Mouse (Mus musculus) forebrain, embryonic 15.5 days (tissue): Measurements from ENCODE around the gene Srrd. TPM values are rescaled to one million over a fixed set of nuclear protein-coding genes. Genes with fewer than 3 reads are reported as not detected.

ENCODE experiments used
- ATAC-seq: fragments of 200-750 bp; cut with Nextera tagmentation; replicated peaks from 2 replicates; pipeline ENCODE4 v1.8.0; 2017; ENCODE audit warnings: mild to moderate bottlenecking, moderate TSS enrichment, moderate library complexity
- H3K27ac ChIP-seq: fragments of 300-500 bp; sonication (generic); replicated peaks from 2 replicates; pipeline ENCODE4 v1.5.1; 2015; ENCODE audit warnings: mild to moderate bottlenecking, inconsistent platforms
- H3K27me3 ChIP-seq: fragments of 300-500 bp; sonication (generic); 2 replicates; pipeline ENCODE4 v1.6.1; 2015; ENCODE audit warnings: inconsistent platforms
- H3K36me3 ChIP-seq: fragments of 300-500 bp; sonication (generic); 2 replicates; pipeline ENCODE4 v1.6.1; 2015; ENCODE audit warnings: mild to moderate bottlenecking, inconsistent platforms
- H3K4me1 ChIP-seq: fragments of 300-500 bp; sonication (generic); 2 replicates; pipeline ENCODE4 v1.6.1; 2015; ENCODE audit warnings: inconsistent platforms
- H3K4me2 ChIP-seq: fragments of 300-500 bp; sonication (generic); replicated peaks from 2 replicates; pipeline ENCODE4 v1.6.1; 2015; ENCODE audit warnings: mild to moderate bottlenecking, inconsistent platforms
- H3K4me3 ChIP-seq: fragments of 300-500 bp; sonication (generic); 2 replicates; pipeline ENCODE4 v1.5.1; 2015; ENCODE audit warnings: mild to moderate bottlenecking, inconsistent platforms
- H3K9ac ChIP-seq: fragments of 300-500 bp; sonication (generic); replicated peaks from 2 replicates; pipeline ENCODE4 v1.6.1; 2015; ENCODE audit warnings: mild to moderate bottlenecking, inconsistent platforms
- H3K9me3 ChIP-seq: fragments of 300-500 bp; sonication (generic); 2 replicates; pipeline ENCODE4 v1.6.1; 2016; ENCODE audit warnings: inconsistent platforms
- WGBS: fragments of 180-500 bp; shearing (Covaris S2); methylation state at CpG from one replicate; pipeline ENCODE4 v1.1.7; 2015; ENCODE audit warnings: mixed read lengths; 5-methylcytosine and 5-hydroxymethylcytosine counted together
- polyA plus RNA-seq: library from polyadenylated mRNA; unstranded; fragments of >200 nt; fragmentation: Nextera tagmentation; extraction: Ambion mirVana; gene quantifications from 2 replicates; pipeline ENCODE4 v1.2.1, GENCODE M21; 2015

Srrd gene
- polyA plus RNA-seq, 1 experiment from 2014 or later = 57.5 TPM

- H3K9ac ChIP-seq = no peak overlapping the region
- WGBS = 84% methylated on average over 17 of the region's 17 CpGs
- no peaks in the 10 kb centered on the region for H3K36me3 ChIP-seq
- no peak overlapping the region for H3K4me2 ChIP-seq
- no peaks in the 10 kb centered on the region for H3K27me3 ChIP-seq
- H3K9me3 ChIP-seq = no peaks in the 10 kb centered on the region
- 0 out of 2 replicates have a peak, but pooled peaks cover 11% of the 10 kb centered on the region for H3K4me1 ChIP-seq
- H3K4me3 ChIP-seq = no peak overlapping the region
- no peak overlapping the region for H3K27ac ChIP-seq
- ATAC-seq = no peak
These were observed 50.4 kb downstream of the Srrd start for GRCm38 (mm10) chr5:112292343-112292980.

GRCm38 (mm10) chr5:112291866-112292265 is 51.0 kb downstream of the Srrd start:
- 79% methylated on average over 5 of the region's 5 CpGs for WGBS
- H3K27me3 ChIP-seq = no peaks in the 10 kb centered on the region
- 0 out of 2 replicates have a peak, but pooled peaks cover 8% of the 10 kb centered on the region for H3K4me1 ChIP-seq
- no peak overlapping the region for H3K4me2 ChIP-seq
- no peak for ATAC-seq
- no peak overlapping the region for H3K27ac ChIP-seq
- no peaks in the 10 kb centered on the region for H3K9me3 ChIP-seq
- no peaks in the 10 kb centered on the region for H3K36me3 ChIP-seq
- H3K4me3 ChIP-seq = no peak overlapping the region
- no peak overlapping the region for H3K9ac ChIP-seq

- Histone ChIP-seq H3K9ac (no peak overlapping the region), H3K9me3 (no peaks in the 10 kb centered on the region), H3K36me3 (no peaks in the 10 kb centered on the region), H3K4me1 (0 out of 2 replicates have a peak, but pooled peaks cover 7% of the 10 kb centered on the region), H3K27ac (no peak overlapping the region), H3K4me3 (no peak overlapping the region), H3K27me3 (no peaks in the 10 kb centered on the region), H3K4me2 (no peak overlapping the region)
- ATAC-seq = no peak
- WGBS = 88% methylated on average over 8 of the region's 8 CpGs
These were observed 52.3 kb downstream of the Srrd start for GRCm38 (mm10) chr5:112290536-112290880.

GRCm38 (mm10) chr5:112289819-112290535 is 52.9 kb downstream of the Srrd start:
- Histone ChIP-seq H3K36me3 (no peaks in the 10 kb centered on the region), H3K27me3 (no peaks in the 10 kb centered on the region), H3K9me3 (no peaks in the 10 kb centered on the region), H3K4me1 (0 out of 2 replicates have a peak, but pooled peaks cover 7% of the 10 kb centered on the region), H3K4me2 (no peak overlapping the region), H3K27ac (no peak overlapping the region), H3K4me3 (no peak overlapping the region), H3K9ac (no peak overlapping the region)
- ATAC-seq = no peak
- WGBS = 85% methylated on average over 16 of the region's 16 CpGs

GRCm38 (mm10) chr5:112289236-112289635 is 53.6 kb downstream of the Srrd start:
- no peaks in the 10 kb centered on the region for H3K27me3 ChIP-seq
- no peak overlapping the region for H3K4me2 ChIP-seq
- no peak overlapping the region for H3K9ac ChIP-seq
- ATAC-seq = no peak
- no peak overlapping the region for H3K27ac ChIP-seq
- 56% methylated on average over 8 of the region's 8 CpGs for WGBS
- no peaks in the 10 kb centered on the region for H3K9me3 ChIP-seq
- H3K4me1 ChIP-seq = 0 out of 2 replicates have a peak, but pooled peaks cover 3% of the 10 kb centered on the region
- no peak overlapping the region for H3K4me3 ChIP-seq
- H3K36me3 ChIP-seq = no peaks in the 10 kb centered on the region

GRCm38 (mm10) chr5:112288193-112289141 is 54.4 kb downstream of the Srrd start:
- no peak overlapping the region for H3K4me2 ChIP-seq
- no peaks in the 10 kb centered on the region for H3K27me3 ChIP-seq
- no peaks in the 10 kb centered on the region for H3K9me3 ChIP-seq
- no peak for ATAC-seq
- 0 out of 2 replicates have a peak, but pooled peaks cover 3% of the 10 kb centered on the region for H3K4me1 ChIP-seq
- 84% methylated on average over 9 of the region's 9 CpGs for WGBS
- no peaks in the 10 kb centered on the region for H3K36me3 ChIP-seq
- H3K9ac ChIP-seq = no peak overlapping the region
- no peak overlapping the region for H3K4me3 ChIP-seq
- H3K27ac ChIP-seq = no peak overlapping the region

GRCm38 (mm10) chr5:112287652-112288051 is 55.2 kb downstream of the Srrd start:
- Histone ChIP-seq H3K27me3 (no peaks in the 10 kb centered on the region), H3K4me1 (0 out of 2 replicates have a peak, but pooled peaks cover 3% of the 10 kb centered on the region)
- 87% methylated on average over 2 of the region's 2 CpGs for WGBS

More at GRCm38 (mm10) chr5:112287652-112288051, 55.2 kb downstream of the Srrd start:
- no peak overlapping the region for H3K4me2 ChIP-seq
- no peak overlapping the region for H3K27ac ChIP-seq
- no peaks in the 10 kb centered on the region for H3K9me3 ChIP-seq
- no peak for ATAC-seq
- no peaks in the 10 kb centered on the region for H3K36me3 ChIP-seq
- no peak overlapping the region for H3K4me3 ChIP-seq
- no peak overlapping the region for H3K9ac ChIP-seq

Other genes with a start within 250 kb of the Srrd start
- gene Cryba4, start 90.5 kb downstream of the Srrd start, polyA plus RNA-seq = 1.6 and 1.8 TPM in 2 replicates
- 5.4 and 5.5 TPM in 2 replicates for gene Crybb1, start 87.2 kb downstream of the Srrd start, polyA plus RNA-seq
- gene Tpst2, start 66.3 kb downstream of the Srrd start, polyA plus RNA-seq = 28.8 and 29.5 TPM in 2 replicates
- gene Tfip11, start 16.7 kb downstream of the Srrd start, polyA plus RNA-seq = 33.9 and 34.4 TPM in 2 replicates
- 33.4 and 33.8 TPM in 2 replicates for gene Hps4, start within 50 bp of the Srrd start, polyA plus RNA-seq
- gene Gm6583, start 13.0 kb upstream of the Srrd start, polyA plus RNA-seq = 0.08 and 0.27 TPM in 2 replicates
- 81.7 and 91.9 TPM in 2 replicates for gene Asphd2, start 51.8 kb upstream of the Srrd start, polyA plus RNA-seq
- 0.84 and 1.0 TPM in 2 replicates for gene Gm6588, start 106.4 kb upstream of the Srrd start, polyA plus RNA-seq
- gene Sez6l, start 234.1 kb upstream of the Srrd start, polyA plus RNA-seq = 33.1 and 33.3 TPM in 2 replicates